Mouse (Mus musculus): ENCODE measurements around the gene Cic. TPM values are rescaled to one million over a fixed set of nuclear protein-coding genes. Genes with fewer than 3 reads are reported as not detected.
A peak's percentile ranks its signal among the peaks of the same experiment; 100 is the strongest.

The Cic gene
- polyA plus RNA-seq, 1 experiment from 2014 or later = 19.4 TPM

- H3K9me3 ChIP-seq = no peaks in the 10 kb centered on the region
- peak overlapping the region; percentile 86 for H3K4me3 ChIP-seq
- H3K36me3 ChIP-seq (replicated peaks) = peaks cover 22% of the 10 kb centered on the region
- H3K27me3 ChIP-seq (ENCODE audit: poor library complexity, severe bottlenecking) = peaks cover 6% of the 10 kb centered on the region; the same call in 1 of the 2 replicates
- peak; percentile 98 for DNase-seq (ENCODE audit: extremely low spot score, low spot score)
- WGBS = under 1% methylated on average over 33 of the region's 33 CpGs
- peaks cover 45% of the 10 kb centered on the region for H3K4me1 ChIP-seq
- peak overlapping the region; percentile 95 for H3K27ac ChIP-seq
These were observed 403 bp downstream of the Cic start for GRCm38 (mm10) chr7:25267751-25268463.

GRCm38 (mm10) chr7:25268588-25268987, 1.1 kb downstream of the Cic start:
- peaks cover 6% of the 10 kb centered on the region; the same call in 1 of the 2 replicates for H3K27me3 ChIP-seq (ENCODE audit: poor library complexity, severe bottlenecking)
- no peak for DNase-seq (ENCODE audit: extremely low spot score, low spot score)
- H3K9me3 ChIP-seq = no peaks in the 10 kb centered on the region
- H3K27ac ChIP-seq = peak overlapping the region; percentile 95
- H3K4me3 ChIP-seq = peak overlapping the region; percentile 86
- peaks cover 49% of the 10 kb centered on the region for H3K4me1 ChIP-seq
- WGBS = 6% methylated on average over 7 of the region's 7 CpGs
- H3K36me3 ChIP-seq (replicated peaks) = peaks cover 29% of the 10 kb centered on the region

- Histone ChIP-seq H3K9me3 (no peaks in the 10 kb centered on the region), H3K4me1 (peaks cover 46% of the 10 kb centered on the region), H3K36me3 (replicated peaks) (peaks cover 31% of the 10 kb centered on the region), H3K27me3 (ENCODE audit: poor library complexity, severe bottlenecking) (peaks cover 6% of the 10 kb centered on the region; the same call in 1 of the 2 replicates), H3K4me3 (peak overlapping the region; percentile 86), H3K27ac (peak overlapping the region; percentile 95)
- 50% methylated on average over 4 of the region's 4 CpGs for WGBS
- no peak for DNase-seq (ENCODE audit: extremely low spot score, low spot score)
These were observed 1.5 kb downstream of the Cic start for GRCm38 (mm10) chr7:25269029-25269428.

- Histone ChIP-seq H3K27me3 (ENCODE audit: poor library complexity, severe bottlenecking) (peaks cover 2% of the 10 kb centered on the region; the same call in 1 of the 2 replicates), H3K4me3 (peak overlapping the region; percentile 86; the same call in 1 of the 2 replicates), H3K9me3 (no peaks in the 10 kb centered on the region), H3K4me1 (peaks cover 44% of the 10 kb centered on the region), H3K27ac (peak overlapping the region; percentile 95), H3K36me3 (replicated peaks) (peaks cover 31% of the 10 kb centered on the region)
- no peak for DNase-seq (ENCODE audit: extremely low spot score, low spot score)
- WGBS = 84% methylated on average over 8 of the region's 8 CpGs
These were observed 2.2 kb downstream of the Cic start for GRCm38 (mm10) chr7:25269545-25270271.

- no peaks in the 10 kb centered on the region for H3K27me3 ChIP-seq (ENCODE audit: poor library complexity, severe bottlenecking)
- peak overlapping the region; percentile 21; the same call in 1 of the 2 replicates for H3K27ac ChIP-seq
- H3K4me1 ChIP-seq = peaks cover 51% of the 10 kb centered on the region
- no peaks in the 10 kb centered on the region for H3K9me3 ChIP-seq
- 90% methylated on average over 35 of the region's 35 CpGs for WGBS
- DNase-seq (ENCODE audit: extremely low spot score, low spot score) = no peak
- H3K36me3 ChIP-seq (replicated peaks) = peaks cover 31% of the 10 kb centered on the region
- H3K4me3 ChIP-seq = peak overlapping the region; percentile 11; the same call in 1 of the 2 replicates
These were observed 3.4 kb downstream of the Cic start for GRCm38 (mm10) chr7:25270652-25271633.

GRCm38 (mm10) chr7:25271651-25272444, 4.3 kb downstream of the Cic start:
- Histone ChIP-seq H3K4me1 (peaks cover 52% of the 10 kb centered on the region), H3K27ac (0 out of 2 replicates have a peak overlapping the region, but pooled peaks have one; percentile 9), H3K36me3 (replicated peaks) (peaks cover 31% of the 10 kb centered on the region), H3K4me3 (peak overlapping the region; percentile 11; the same call in 1 of the 2 replicates), H3K27me3 (ENCODE audit: poor library complexity, severe bottlenecking) (no peaks in the 10 kb centered on the region), H3K9me3 (no peaks in the 10 kb centered on the region)
- 88% methylated on average over 30 of the region's 30 CpGs for WGBS
- DNase-seq (ENCODE audit: extremely low spot score, low spot score) = no peak

GRCm38 (mm10) chr7:25272445-25273258, 5.1 kb downstream of the Cic start:
- peaks cover 57% of the 10 kb centered on the region for H3K4me1 ChIP-seq
- no peak overlapping the region; the same call in 1 of the 2 replicates for H3K27ac ChIP-seq
- H3K4me3 ChIP-seq = no peak overlapping the region
- WGBS = 90% methylated on average over 38 of the region's 38 CpGs
- DNase-seq (ENCODE audit: extremely low spot score, low spot score) = no peak
- no peaks in the 10 kb centered on the region for H3K9me3 ChIP-seq
- H3K36me3 ChIP-seq (replicated peaks) = peaks cover 31% of the 10 kb centered on the region
- no peaks in the 10 kb centered on the region for H3K27me3 ChIP-seq (ENCODE audit: poor library complexity, severe bottlenecking)

- DNase-seq (ENCODE audit: extremely low spot score, low spot score) = no peak
- H3K4me3 ChIP-seq = no peak overlapping the region
- no peaks in the 10 kb centered on the region for H3K27me3 ChIP-seq (ENCODE audit: poor library complexity, severe bottlenecking)
- peaks cover 64% of the 10 kb centered on the region for H3K4me1 ChIP-seq
- WGBS = 94% methylated on average over 22 of the region's 22 CpGs
- H3K27ac ChIP-seq = no peak overlapping the region; the same call in 1 of the 2 replicates
- no peaks in the 10 kb centered on the region for H3K9me3 ChIP-seq
- H3K36me3 ChIP-seq (replicated peaks) = peaks cover 31% of the 10 kb centered on the region
These were observed 6.0 kb downstream of the Cic start for GRCm38 (mm10) chr7:25273259-25274241.

- WGBS = 80% methylated on average over 5 of the region's 5 CpGs
- DNase-seq (ENCODE audit: extremely low spot score, low spot score) = no peak
- Histone ChIP-seq H3K36me3 (replicated peaks) (peaks cover 31% of the 10 kb centered on the region), H3K9me3 (no peaks in the 10 kb centered on the region), H3K27me3 (ENCODE audit: poor library complexity, severe bottlenecking) (no peaks in the 10 kb centered on the region), H3K27ac (no peak overlapping the region), H3K4me3 (no peak overlapping the region), H3K4me1 (peaks cover 62% of the 10 kb centered on the region)
These were observed 7.1 kb downstream of the Cic start for GRCm38 (mm10) chr7:25274571-25274970.

- H3K27ac ChIP-seq = no peak overlapping the region
- H3K27me3 ChIP-seq (ENCODE audit: poor library complexity, severe bottlenecking) = no peaks in the 10 kb centered on the region
- H3K4me3 ChIP-seq = no peak overlapping the region
- DNase-seq (ENCODE audit: extremely low spot score, low spot score) = no peak
- H3K9me3 ChIP-seq = no peaks in the 10 kb centered on the region
- H3K4me1 ChIP-seq = peaks cover 62% of the 10 kb centered on the region
- peaks cover 31% of the 10 kb centered on the region for H3K36me3 ChIP-seq (replicated peaks)
- WGBS = 84% methylated on average over 3 of the region's 3 CpGs
These were observed 7.5 kb downstream of the Cic start for GRCm38 (mm10) chr7:25274996-25275395.
